Mouse (Mus musculus): ENCODE data around the gene Arpc5.

- TF ChIP-seq POLR2A (IDR thresholded peaks at IDR 0.05; ENCODE audit: low read depth, low read length) (no peak), CTCF (IDR thresholded peaks at IDR 0.05; ENCODE audit: borderline replicate concordance, insufficient read depth, low read length) (no peak)
Measured at GRCm38 (mm10) chr1:152739374-152739773, 27.0 kb upstream of the Arpc5 start.
